20 mouse cellular contexts compared by ENCODE assay signal in genomic region chr14:108555527-108555926, GRCm38 (mm10).
"Had no signal": no experiment of that assay in that cellular context is flagged by ENCODE, and none has a peak within 500 bp of the region (broad histone marks: within the 10 kb centered on the region; RNA-seq: fewer than 3 reads in every experiment).

No protein-coding gene starts in this region.

- H3K27me3 ChIP-seq: lung, embryonic 15.5 days; megakaryocyte, embryonic 14.5 days; midbrain, embryonic 13.5 days; midbrain, embryonic 15.5 days; neural tube, embryonic 13.5 days; neural tube, embryonic 15.5 days had no signal

- H3K4me1 ChIP-seq: lung, embryonic 15.5 days; megakaryocyte, embryonic 14.5 days; midbrain, embryonic 13.5 days; midbrain, embryonic 15.5 days; neural tube, embryonic 13.5 days; neural tube, embryonic 15.5 days had no signal

- DNase-seq: lung, adult 2 months; lung, postnatal 14 days; lung, postnatal 36 days; retina, postnatal 1 day; right cerebral cortex, adult 18-20 months; right cerebral cortex, postnatal 25 days; right cerebral cortex, postnatal 4 days; spleen, adult 18-20 months; thymus, adult 18-20 months; thymus, postnatal 14 days; thymus, postnatal 36 days had no signal

- H3K9me3 ChIP-seq: lung, embryonic 15.5 days; midbrain, embryonic 13.5 days; midbrain, embryonic 15.5 days; neural tube, embryonic 13.5 days; neural tube, embryonic 15.5 days had no signal

- H3K36me3 ChIP-seq: lung, embryonic 15.5 days; midbrain, embryonic 13.5 days; midbrain, embryonic 15.5 days; neural tube, embryonic 13.5 days; neural tube, embryonic 15.5 days had no signal

- H3K9ac ChIP-seq: lung, embryonic 15.5 days; midbrain, embryonic 13.5 days; midbrain, embryonic 15.5 days; neural tube, embryonic 13.5 days; neural tube, embryonic 15.5 days had no signal

- H3K27ac ChIP-seq: lung, embryonic 15.5 days; macrophage; midbrain, embryonic 13.5 days; midbrain, embryonic 15.5 days; neural tube, embryonic 13.5 days; neural tube, embryonic 15.5 days had no signal

- H3K4me2 ChIP-seq: lung, embryonic 15.5 days; midbrain, embryonic 11.5 days; midbrain, embryonic 13.5 days; midbrain, embryonic 15.5 days; neural tube, embryonic 13.5 days; neural tube, embryonic 15.5 days had no signal

- H3K4me3 ChIP-seq: lung, embryonic 15.5 days; megakaryocyte, embryonic 14.5 days; midbrain, embryonic 13.5 days; midbrain, embryonic 15.5 days; neural tube, embryonic 13.5 days; neural tube, embryonic 15.5 days had no signal

- ATAC-seq: lung, postnatal 0 days; midbrain, embryonic 13.5 days; midbrain, embryonic 15.5 days had no signal
